Mouse (Mus musculus): ENCODE measurements at regions not wholly inside any gene's neighbourhood (a gene's known extent, or its start where the extent isn't known, plus 50 kb on each side); places are given as distances from the start of the nearest gene placed in this dataset.

- TF ChIP-seq CTCF (IDR thresholded peaks at IDR 0.05; ENCODE audit: extremely low read depth, insufficient read depth, insufficient read length, insufficient replicate concordance) (no peak), POLR2A (IDR thresholded peaks at IDR 0.05; ENCODE audit: low read depth, low read length) (no peak)
- Histone ChIP-seq H3K4me3 (ENCODE audit: extremely low read depth, insufficient read depth, insufficient read length) (no peak overlapping the region), H3K36me3 (ENCODE audit: control insufficient read depth, insufficient read depth, low read length) (no peaks in the 10 kb centered on the region), H3K4me1 (ENCODE audit: control insufficient read depth, insufficient read depth, insufficient read length) (no peaks in the 10 kb centered on the region), H3K27me3 (ENCODE audit: control insufficient read depth, insufficient read depth, low read length) (no peaks in the 10 kb centered on the region), H3K27ac (ENCODE audit: insufficient read depth, low read length) (no peak overlapping the region)
- 89% methylated on average over 8 of the region's 8 CpGs for WGBS
- DNase-seq (ENCODE audit: low read depth in 1 of 2, low spot score in 2 of 2), result no peak
Measured at GRCm38 (mm10) chr6:50787666-50788065, 133.4 kb upstream of the Npvf start.

- TF ChIP-seq CTCF (IDR thresholded peaks at IDR 0.05; ENCODE audit: extremely low read depth, insufficient read depth, insufficient read length, insufficient replicate concordance), result no peak
- TF ChIP-seq POLR2A (IDR thresholded peaks at IDR 0.05; ENCODE audit: low read depth, low read length), result no peak
- Histone ChIP-seq H3K27me3 (ENCODE audit: control insufficient read depth, insufficient read depth, low read length) (no peaks in the 10 kb centered on the region), H3K27ac (ENCODE audit: insufficient read depth, low read length) (no peak overlapping the region), H3K36me3 (ENCODE audit: control insufficient read depth, insufficient read depth, low read length) (no peaks in the 10 kb centered on the region), H3K4me3 (ENCODE audit: extremely low read depth, insufficient read depth, insufficient read length) (no peak overlapping the region), H3K4me1 (ENCODE audit: control insufficient read depth, insufficient read depth, insufficient read length) (no peaks in the 10 kb centered on the region)
- no peak for DNase-seq (ENCODE audit: low read depth in 1 of 2, low spot score in 2 of 2)
- WGBS, result 67% methylated on average over 4 of the region's 4 CpGs
Measured at GRCm38 (mm10) chr6:50799963-50800362, 145.7 kb upstream of the Npvf start.

DNA sequence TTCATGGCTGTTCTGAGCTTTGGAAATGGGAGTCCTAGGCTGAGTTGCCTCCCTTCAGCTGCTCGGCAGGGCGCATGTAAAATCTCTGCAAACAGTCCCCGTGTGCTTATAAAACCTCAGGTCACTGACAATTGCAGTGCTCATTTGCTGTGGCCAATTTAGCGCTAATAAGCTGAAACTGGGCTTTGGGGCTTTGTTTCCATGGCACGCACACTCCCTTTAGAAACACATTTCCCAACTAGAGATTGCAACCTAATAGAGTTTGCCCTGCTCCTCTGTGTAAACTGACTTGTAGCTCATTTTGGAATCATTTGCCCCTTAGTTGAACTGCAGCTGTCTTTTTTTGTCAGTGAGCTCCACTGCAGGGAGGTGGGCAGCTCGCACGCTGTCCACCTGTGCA is 148.7 kb upstream of the Npvf start:
- Histone ChIP-seq H3K4me3 (ENCODE audit: extremely low read depth, insufficient read depth, insufficient read length) (no peak overlapping the region), H3K36me3 (ENCODE audit: control insufficient read depth, insufficient read depth, low read length) (no peaks in the 10 kb centered on the region), H3K27me3 (ENCODE audit: control insufficient read depth, insufficient read depth, low read length) (no peaks in the 10 kb centered on the region), H3K27ac (ENCODE audit: insufficient read depth, low read length) (no peak overlapping the region), H3K4me1 (ENCODE audit: control insufficient read depth, insufficient read depth, insufficient read length) (no peaks in the 10 kb centered on the region)
- TF ChIP-seq POLR2A (IDR thresholded peaks at IDR 0.05; ENCODE audit: low read depth, low read length) (no peak), CTCF (IDR thresholded peaks at IDR 0.05; ENCODE audit: extremely low read depth, insufficient read depth, insufficient read length, insufficient replicate concordance) (no peak)
- no peak for DNase-seq (ENCODE audit: low read depth in 1 of 2, low spot score in 2 of 2)
- 87% methylated on average over 7 of the region's 7 CpGs for WGBS

GRCm38 (mm10) chr6:50804477-50805005 is 150.3 kb upstream of the Npvf start:
- Histone ChIP-seq H3K27ac (ENCODE audit: insufficient read depth, low read length) (no peak overlapping the region), H3K27me3 (ENCODE audit: control insufficient read depth, insufficient read depth, low read length) (no peaks in the 10 kb centered on the region), H3K36me3 (ENCODE audit: control insufficient read depth, insufficient read depth, low read length) (no peaks in the 10 kb centered on the region), H3K4me1 (ENCODE audit: control insufficient read depth, insufficient read depth, insufficient read length) (no peaks in the 10 kb centered on the region), H3K4me3 (ENCODE audit: extremely low read depth, insufficient read depth, insufficient read length) (no peak overlapping the region)
- TF ChIP-seq POLR2A (IDR thresholded peaks at IDR 0.05; ENCODE audit: low read depth, low read length) (no peak), CTCF (IDR thresholded peaks at IDR 0.05; ENCODE audit: extremely low read depth, insufficient read depth, insufficient read length, insufficient replicate concordance) (no peak)
- 72% methylated on average over 4 of the region's 4 CpGs for whole genome bisulfite sequencing
- DNase-seq (ENCODE audit: low read depth in 1 of 2, low spot score in 2 of 2), result no peak

GRCm38 (mm10) chr6:50806376-50807077 is 152.3 kb upstream of the Npvf start:
- WGBS, result 20% methylated on average over 7 of the region's 7 CpGs
- Histone ChIP-seq H3K4me3 (ENCODE audit: extremely low read depth, insufficient read depth, insufficient read length) (no peak overlapping the region), H3K4me1 (ENCODE audit: control insufficient read depth, insufficient read depth, insufficient read length) (no peaks in the 10 kb centered on the region), H3K27ac (ENCODE audit: insufficient read depth, low read length) (no peak overlapping the region), H3K36me3 (ENCODE audit: control insufficient read depth, insufficient read depth, low read length) (no peaks in the 10 kb centered on the region), H3K27me3 (ENCODE audit: control insufficient read depth, insufficient read depth, low read length) (no peaks in the 10 kb centered on the region)
- TF ChIP-seq POLR2A (IDR thresholded peaks at IDR 0.05; ENCODE audit: low read depth, low read length) (no peak), CTCF (IDR thresholded peaks at IDR 0.05; ENCODE audit: extremely low read depth, insufficient read depth, insufficient read length, insufficient replicate concordance) (peak; percentile 12; the same call in 1 of the 2 replicates)
- no peak for DNase-seq (ENCODE audit: low read depth in 1 of 2, low spot score in 2 of 2)

DNA sequence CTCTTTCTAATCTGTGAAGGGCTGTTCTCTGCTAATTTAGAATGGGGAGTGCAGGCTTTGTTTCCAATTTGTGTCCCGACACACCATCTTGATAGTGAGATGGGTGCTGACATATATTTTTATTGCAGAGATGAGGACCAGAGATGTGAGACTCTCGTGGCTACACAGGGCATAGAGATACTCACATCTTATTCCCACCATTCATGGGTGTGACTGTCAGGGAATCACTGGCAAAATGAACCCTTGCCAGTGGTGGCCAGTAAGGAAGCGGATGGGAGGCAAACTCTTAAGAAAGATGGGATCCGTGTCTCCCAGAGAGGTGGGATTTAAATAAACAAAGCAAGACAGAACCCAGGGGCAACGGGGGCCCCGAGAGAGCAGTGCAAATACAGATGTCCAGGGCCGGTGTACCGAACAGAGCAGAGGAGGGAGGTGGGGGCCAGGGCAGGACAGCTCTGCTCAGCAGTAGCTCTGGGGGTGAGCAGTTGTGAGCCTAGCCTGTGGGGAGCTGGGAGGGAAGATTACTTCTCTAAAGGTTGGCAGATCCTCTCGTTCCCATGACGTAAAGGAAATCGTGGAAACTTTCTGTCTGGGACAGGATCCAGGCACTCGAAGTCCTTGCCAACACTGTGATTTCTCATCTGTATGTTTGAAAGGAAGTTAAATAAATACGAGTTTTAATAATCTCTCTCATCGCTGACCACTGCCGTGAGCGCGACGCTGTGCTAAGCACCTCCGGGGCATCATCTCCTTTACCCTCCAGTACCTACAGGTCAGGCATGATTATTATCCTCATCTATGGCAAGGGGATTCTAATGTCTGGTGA is 153.2 kb upstream of the Npvf start:
- Histone ChIP-seq H3K4me1 (ENCODE audit: control insufficient read depth, insufficient read depth, insufficient read length) (no peaks in the 10 kb centered on the region), H3K27ac (ENCODE audit: insufficient read depth, low read length) (no peak overlapping the region), H3K4me3 (ENCODE audit: extremely low read depth, insufficient read depth, insufficient read length) (no peak overlapping the region), H3K36me3 (ENCODE audit: control insufficient read depth, insufficient read depth, low read length) (no peaks in the 10 kb centered on the region), H3K27me3 (ENCODE audit: control insufficient read depth, insufficient read depth, low read length) (no peaks in the 10 kb centered on the region)
- TF ChIP-seq CTCF (IDR thresholded peaks at IDR 0.05; ENCODE audit: extremely low read depth, insufficient read depth, insufficient read length, insufficient replicate concordance) (no peak), POLR2A (IDR thresholded peaks at IDR 0.05; ENCODE audit: low read depth, low read length) (no peak)
- 68% methylated on average over 19 of the region's 19 CpGs for WGBS
- no peak for DNase-seq (ENCODE audit: low read depth in 1 of 2, low spot score in 2 of 2)
